Mouse (Mus musculus) megakaryocyte, embryonic 14.5 days (primary cell): Measurements from ENCODE around the gene Il18bp. TPM values are rescaled to one million over a fixed set of nuclear protein-coding genes. Genes with fewer than 3 reads are reported as not detected.

Source experiments
- H3K27me3 ChIP-seq: replicated peaks from 2 replicates; pipeline ENCODE3; 2012; ENCODE audit warnings: inconsistent platforms
- H3K36me3 ChIP-seq: replicated peaks from 2 replicates; pipeline ENCODE3; 2012; ENCODE audit warnings: low read length, inconsistent platforms, mixed read lengths
- H3K4me1 ChIP-seq: 2 replicates; pipeline ENCODE4 v1.6.1; 2012; ENCODE audit warnings: inconsistent platforms
- H3K4me3 ChIP-seq: replicated peaks from 2 replicates; pipeline ENCODE3; 2012; ENCODE audit warnings: moderate library complexity, mild to moderate bottlenecking, inconsistent platforms
- H3K9me3 ChIP-seq: 2 replicates; pipeline ENCODE4 v1.6.1; 2012; ENCODE audit warnings: inconsistent platforms
- FLI1 ChIP-seq: IDR thresholded peaks from 2 replicates; pipeline ENCODE4 v1.6.1; 2012; ENCODE audit warnings: low read length, inconsistent platforms, mixed read lengths
- GATA1 ChIP-seq: IDR thresholded peaks from 3 replicates; pipeline ENCODE4 v1.6.1; 2012; ENCODE audit warnings: mixed read lengths, low read length, inconsistent platforms, borderline replicate concordance
- polyA plus RNA-seq: library from polyadenylated mRNA; stranded (reverse); fragments of >175 nt; gene quantifications from 2 replicates; pipeline ENCODE4 v1.2.3, GENCODE M21; 2012; ENCODE audit warnings: low replicate concordance; ENCODE audit not compliant: insufficient read depth

Il18bp gene
- polyA plus RNA-seq, 1 experiment: 24.3 TPM

DNA sequence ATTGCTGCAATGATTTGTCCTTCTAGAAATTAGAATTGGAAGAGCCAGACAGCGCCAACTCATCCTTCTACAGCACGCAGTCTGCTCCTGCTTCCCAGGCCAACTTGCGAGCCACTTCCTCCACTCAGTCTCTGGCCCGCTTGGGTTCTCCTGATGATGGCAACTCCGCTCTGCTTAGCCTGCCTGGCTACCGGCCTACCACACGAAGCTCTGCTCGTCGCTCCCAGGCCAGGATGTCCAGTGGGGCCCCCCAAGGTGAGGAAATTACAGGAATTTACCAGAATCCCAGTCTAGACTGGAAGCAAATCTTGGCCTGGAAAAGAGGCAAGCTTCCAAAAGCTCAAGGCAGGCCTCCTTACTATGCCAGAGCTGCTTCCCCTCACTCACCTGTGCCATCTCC lies 6.6 kb downstream of the Il18bp start:
- Histone ChIP-seq H3K36me3 (peaks cover 98% of the 10 kb centered on the region), H3K4me1 (peaks cover 15% of the 10 kb centered on the region), H3K9me3 (no peaks in the 10 kb centered on the region), H3K4me3 (no peak overlapping the region), H3K27me3 (no peaks in the 10 kb centered on the region)
- TF ChIP-seq FLI1: no peak
- no peak for TF ChIP-seq GATA1

DNA sequence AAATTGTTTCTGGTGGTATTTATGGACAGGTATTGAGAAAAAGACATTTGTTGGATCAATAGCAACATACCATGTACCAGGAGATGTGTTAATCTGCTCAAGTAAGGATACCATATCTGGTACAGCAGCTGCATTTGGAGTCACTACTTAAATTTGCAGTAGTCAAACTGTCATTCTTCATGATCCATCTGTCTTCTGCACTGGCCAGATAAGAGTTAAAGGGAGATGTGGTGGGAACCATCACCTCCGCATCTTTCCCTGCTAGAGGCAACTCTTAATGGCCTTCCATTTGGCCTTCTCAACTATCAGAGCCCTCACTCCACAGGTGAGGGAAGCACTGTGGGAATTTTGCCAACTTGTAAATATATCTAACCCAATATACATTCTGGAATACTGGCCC lies 12.0 kb downstream of the Il18bp start:
- Histone ChIP-seq H3K4me3 (no peak overlapping the region), H3K36me3 (peaks cover 98% of the 10 kb centered on the region), H3K9me3 (no peaks in the 10 kb centered on the region), H3K27me3 (no peaks in the 10 kb centered on the region), H3K4me1 (peaks cover 39% of the 10 kb centered on the region)
- TF ChIP-seq FLI1 (no peak), GATA1 (no peak)

DNA sequence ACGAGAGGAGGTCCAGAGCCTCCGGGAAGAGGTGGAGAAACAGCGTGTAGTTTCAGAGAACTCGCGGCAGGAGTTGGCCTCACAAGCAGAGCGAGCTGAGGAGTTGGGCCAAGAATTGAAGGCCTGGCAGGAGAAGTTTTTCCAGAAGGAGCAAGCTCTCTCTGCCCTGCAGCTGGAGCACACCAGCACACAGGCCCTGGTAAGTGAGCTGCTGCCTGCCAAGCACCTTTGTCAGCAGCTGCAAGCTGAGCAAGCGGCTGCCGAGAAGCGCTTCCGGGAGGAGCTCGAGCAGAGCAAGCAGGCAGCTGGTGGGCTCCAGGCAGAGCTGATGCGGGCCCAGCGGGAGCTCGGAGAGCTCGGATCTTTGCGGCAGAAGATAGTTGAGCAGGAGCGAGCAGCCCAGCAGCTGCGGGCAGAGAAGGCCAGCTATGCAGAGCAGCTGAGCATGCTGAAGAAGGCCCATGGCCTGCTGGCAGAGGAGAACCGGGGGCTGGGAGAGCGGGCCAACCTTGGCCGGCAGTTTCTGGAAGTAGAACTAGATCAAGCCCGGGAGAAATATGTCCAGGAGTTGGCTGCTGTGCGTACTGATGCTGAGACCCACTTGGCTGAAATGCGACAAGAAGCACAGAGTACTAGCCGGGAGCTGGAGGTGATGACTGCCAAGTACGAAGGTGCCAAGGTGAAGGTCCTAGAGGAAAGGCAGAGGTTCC lies 17.4 kb downstream of the Il18bp start:
- no peak overlapping the region for H3K4me3 ChIP-seq
- H3K9me3 ChIP-seq: no peaks in the 10 kb centered on the region
- TF ChIP-seq GATA1 (no peak), FLI1 (no peak)
- peaks cover 40% of the 10 kb centered on the region for H3K4me1 ChIP-seq
- peaks cover 100% of the 10 kb centered on the region for H3K36me3 ChIP-seq
- no peaks in the 10 kb centered on the region for H3K27me3 ChIP-seq

DNA sequence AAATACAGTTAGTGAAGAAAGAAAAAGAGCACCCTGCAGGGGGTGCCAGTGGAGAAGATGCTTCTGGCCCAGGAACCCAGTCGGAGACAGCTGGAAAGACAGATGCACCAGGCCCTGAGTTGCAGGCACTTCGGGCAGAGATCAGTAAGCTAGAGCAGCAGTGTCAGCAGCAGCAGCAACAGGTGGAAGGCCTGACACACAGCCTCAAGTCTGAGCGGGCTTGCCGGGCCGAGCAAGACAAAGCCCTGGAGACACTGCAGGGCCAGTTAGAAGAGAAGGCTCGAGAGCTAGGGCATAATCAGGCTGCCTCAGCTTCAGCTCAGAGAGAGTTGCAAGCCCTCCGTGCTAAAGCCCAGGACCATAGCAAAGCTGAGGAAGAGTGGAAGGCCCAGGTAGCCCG lies 18.2 kb downstream of the Il18bp start:
- Histone ChIP-seq H3K4me3 (no peak overlapping the region), H3K4me1 (peaks cover 32% of the 10 kb centered on the region), H3K36me3 (peaks cover 100% of the 10 kb centered on the region), H3K27me3 (no peaks in the 10 kb centered on the region), H3K9me3 (no peaks in the 10 kb centered on the region)
- TF ChIP-seq FLI1 (no peak), GATA1 (no peak)

DNA sequence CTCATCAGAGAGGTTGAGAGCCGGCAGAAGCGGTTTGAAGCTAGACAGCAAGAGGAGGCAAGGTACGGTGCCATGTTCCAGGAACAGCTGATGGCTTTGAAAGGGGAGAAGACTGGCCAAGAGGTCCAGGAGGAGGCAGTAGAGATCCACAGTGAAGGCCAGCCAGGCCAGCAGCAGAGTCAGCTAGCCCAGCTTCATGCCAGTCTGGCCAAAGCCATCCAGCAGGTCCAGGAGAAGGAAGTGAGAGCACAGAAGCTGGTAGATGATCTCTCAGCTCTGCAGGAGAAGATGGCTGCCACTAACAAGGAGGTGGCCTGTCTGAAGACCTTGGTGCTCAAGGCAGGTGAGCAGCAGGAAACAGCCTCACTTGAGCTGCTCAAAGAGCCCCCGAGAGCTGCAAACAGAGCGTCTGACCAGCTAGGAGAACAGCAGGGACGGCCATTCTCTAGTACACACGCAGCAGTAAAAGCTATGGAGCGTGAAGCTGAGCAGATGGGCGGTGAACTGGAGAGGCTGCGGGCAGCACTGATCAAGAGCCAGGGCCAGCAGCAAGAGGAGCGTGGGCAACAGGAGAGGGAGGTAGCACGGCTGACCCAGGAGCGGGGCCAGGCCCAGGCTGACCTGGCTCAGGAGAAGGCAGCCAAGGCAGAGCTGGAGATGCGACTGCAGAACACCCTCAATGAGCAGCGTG lies 18.9 kb downstream of the Il18bp start:
- H3K4me3 ChIP-seq: no peak overlapping the region
- H3K4me1 ChIP-seq: peaks cover 27% of the 10 kb centered on the region
- H3K27me3 ChIP-seq: no peaks in the 10 kb centered on the region
- no peaks in the 10 kb centered on the region for H3K9me3 ChIP-seq
- peaks cover 100% of the 10 kb centered on the region for H3K36me3 ChIP-seq
- no peak for TF ChIP-seq GATA1

DNA sequence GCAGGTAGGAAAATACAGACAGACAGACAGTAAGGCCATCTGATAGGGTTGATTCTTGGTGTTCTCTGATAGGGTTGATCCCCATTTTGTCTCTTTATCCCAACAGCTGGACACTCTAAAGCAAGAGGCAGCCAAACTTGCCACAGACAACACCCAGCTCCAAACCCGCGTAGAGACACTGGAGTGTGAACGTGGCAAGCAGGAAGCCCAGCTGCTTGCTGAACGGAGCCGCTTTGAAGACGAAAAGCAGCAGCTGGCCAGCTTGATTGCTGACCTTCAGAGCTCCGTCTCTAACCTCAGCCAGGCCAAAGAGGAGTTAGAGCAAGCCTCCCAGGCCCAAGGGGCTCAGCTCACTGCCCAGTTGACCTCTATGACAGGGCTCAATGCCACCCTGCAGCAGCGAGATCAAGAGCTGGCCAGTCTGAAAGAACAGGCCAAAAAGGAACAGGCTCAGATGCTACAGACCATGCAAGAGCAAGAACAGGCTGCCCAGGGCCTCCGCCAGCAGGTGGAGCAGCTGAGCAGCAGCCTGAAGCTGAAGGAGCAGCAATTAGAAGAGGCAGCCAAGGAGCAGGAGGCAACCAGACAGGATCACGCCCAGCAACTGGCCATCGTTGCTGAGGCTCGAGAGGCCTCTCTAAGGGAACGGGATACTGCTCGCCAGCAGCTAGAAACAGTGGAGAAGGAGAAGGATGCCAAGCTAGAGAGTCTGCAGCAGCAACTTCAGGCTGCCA lies 20.1 kb downstream of the Il18bp start:
- TF ChIP-seq FLI1: no peak
- TF ChIP-seq GATA1: no peak
- Histone ChIP-seq H3K4me3 (no peak overlapping the region), H3K4me1 (peaks cover 27% of the 10 kb centered on the region), H3K27me3 (no peaks in the 10 kb centered on the region), H3K36me3 (peaks cover 100% of the 10 kb centered on the region), H3K9me3 (no peaks in the 10 kb centered on the region)

DNA sequence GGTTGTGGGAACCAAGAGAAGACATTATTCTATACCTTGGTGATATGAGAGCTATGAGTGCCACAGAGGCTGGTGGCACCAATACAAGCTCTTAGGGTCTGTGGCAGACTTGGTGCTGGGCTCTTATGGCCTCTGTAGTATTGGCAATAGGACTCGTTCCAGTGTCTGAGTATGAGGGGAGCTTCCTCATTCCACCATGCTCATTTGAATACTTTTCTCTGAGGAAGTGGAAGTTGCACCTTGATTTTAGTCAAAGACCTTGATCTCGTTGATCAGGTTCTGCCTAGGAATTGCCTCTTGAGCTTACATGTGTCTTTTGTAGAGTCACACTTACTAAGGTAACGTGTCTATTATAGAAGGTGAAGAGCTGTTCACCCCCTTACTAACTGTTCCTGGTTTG lies 24.2 kb downstream of the Il18bp start:
- peaks cover 100% of the 10 kb centered on the region for H3K36me3 ChIP-seq
- no peaks in the 10 kb centered on the region for H3K9me3 ChIP-seq
- no peaks in the 10 kb centered on the region; the same call in 1 of the 2 replicates for H3K4me1 ChIP-seq
- no peak overlapping the region for H3K4me3 ChIP-seq
- TF ChIP-seq FLI1 (no peak), GATA1 (no peak)
- H3K27me3 ChIP-seq: no peaks in the 10 kb centered on the region

DNA sequence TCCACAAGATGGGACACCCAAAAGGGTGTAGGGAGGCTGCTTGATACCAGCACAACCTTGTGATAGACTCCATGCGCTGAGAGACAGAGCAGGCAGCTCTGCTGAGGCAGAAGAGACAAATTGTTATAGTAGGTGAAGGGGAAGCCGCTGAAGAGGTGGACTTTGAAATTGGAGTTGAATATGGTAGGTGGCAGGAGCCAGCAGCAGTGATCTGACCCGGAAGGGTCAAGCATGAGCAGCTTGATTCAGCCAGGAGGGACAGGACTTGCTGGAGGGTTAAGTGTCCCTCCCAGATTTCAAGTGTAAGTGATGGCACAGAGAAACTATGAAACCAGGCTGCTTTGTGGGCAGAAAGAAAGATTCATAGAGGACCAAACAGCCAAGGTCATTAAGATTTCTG lies 33.4 kb downstream of the Il18bp start:
- TF ChIP-seq GATA1: no peak
- TF ChIP-seq FLI1: no peak
- Histone ChIP-seq H3K4me1 (peaks cover 31% of the 10 kb centered on the region), H3K27me3 (no peaks in the 10 kb centered on the region), H3K36me3 (peaks cover 93% of the 10 kb centered on the region), H3K4me3 (no peak overlapping the region), H3K9me3 (no peaks in the 10 kb centered on the region)

DNA sequence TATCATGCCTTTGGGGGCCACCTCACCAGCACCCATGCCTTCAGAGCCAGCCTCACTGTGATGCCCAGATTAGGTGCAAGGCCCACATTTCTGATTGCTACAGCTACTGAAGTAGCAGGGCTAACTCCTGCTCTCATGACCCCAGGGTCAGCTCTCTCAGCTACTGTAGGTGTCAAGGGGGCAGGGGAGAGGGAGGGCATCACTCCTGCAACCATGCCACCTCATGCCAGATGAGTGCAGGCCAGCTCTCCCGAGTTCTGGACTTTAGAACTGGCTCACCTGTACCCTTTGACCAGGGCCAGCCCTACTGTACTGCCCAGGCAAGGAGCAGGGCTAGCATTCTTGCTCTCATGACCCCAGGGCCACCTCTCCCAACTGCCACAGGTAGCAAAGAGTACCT lies 35.8 kb downstream of the Il18bp start:
- no peak for TF ChIP-seq GATA1
- TF ChIP-seq FLI1: no peak
- Histone ChIP-seq H3K27me3 (no peaks in the 10 kb centered on the region), H3K36me3 (peaks cover 79% of the 10 kb centered on the region), H3K4me3 (no peak overlapping the region), H3K9me3 (no peaks in the 10 kb centered on the region), H3K4me1 (peaks cover 31% of the 10 kb centered on the region)

DNA sequence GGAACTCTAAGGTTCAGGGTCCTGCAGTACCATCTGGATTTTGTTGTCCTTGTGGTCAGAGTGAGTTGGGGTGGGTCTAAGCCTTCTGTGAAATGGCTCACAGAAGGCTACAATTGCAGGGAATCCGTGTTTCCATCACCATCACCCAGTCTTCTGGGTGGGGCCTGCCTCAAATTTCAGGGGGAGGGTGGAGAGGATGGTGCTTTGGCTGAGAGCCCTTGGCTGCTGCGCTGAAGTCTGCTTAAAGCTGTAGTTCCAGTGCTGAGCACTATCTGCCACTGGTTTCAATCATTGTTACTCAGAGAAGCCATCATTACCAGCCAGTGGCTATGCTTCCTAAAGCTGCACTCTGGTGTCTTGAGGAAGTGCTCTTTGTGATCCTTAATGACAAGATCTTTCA lies 44.0 kb downstream of the Il18bp start:
- Histone ChIP-seq H3K9me3 (no peaks in the 10 kb centered on the region), H3K4me3 (peak overlapping the region; percentile 38), H3K27me3 (no peaks in the 10 kb centered on the region), H3K36me3 (peaks cover 41% of the 10 kb centered on the region), H3K4me1 (peaks cover 57% of the 10 kb centered on the region)
- TF ChIP-seq FLI1 (no peak), GATA1 (no peak)
